Mouse (Mus musculus) liver, adult 10 weeks (tissue): ENCODE data around the gene Tceal6. TPM values are rescaled to one million over a fixed set of nuclear protein-coding genes. Genes with fewer than 3 reads are reported as not detected.

ENCODE experiments used
- polyA plus RNA-seq: library from polyadenylated mRNA; stranded (reverse); fragments of 350-450 nt; fragmentation: Illumina TruSeq; extraction: RNeasy Lipid Tissue Mini Kit (QIAGEN cat#74804); gene quantifications from one replicate; pipeline ENCODE4 v1.2.3, GENCODE M21; 2014; ENCODE audit warnings: low read depth, low replicate concordance

Tceal6 gene
- not detected for polyA plus RNA-seq

GRCm38 (mm10) chrX:135210436-135211221 lies at the start of gene Tceal6:
Tceal6 (minus strand) TSS chrX:135210687.

GRCm38 (mm10) chrX:135177532-135177931 lies 33.0 kb downstream of the Tceal6 start, which contains the start of gene Gm15023:
Gm15023 (minus strand) TSS chrX:135177632.

Other genes starting within 250 kb of the Tceal6 start
- not detected for gene Nxf2, start 245.9 kb downstream of the Tceal6 start, polyA plus RNA-seq
- gene Zmat1, start 201.5 kb downstream of the Tceal6 start, polyA plus RNA-seq, result 17.1 TPM
- not detected for gene Gm15023, start 33.1 kb downstream of the Tceal6 start, polyA plus RNA-seq
- gene Pramel3, start 91.6 kb upstream of the Tceal6 start, polyA plus RNA-seq, result not detected
- gene Gm5128, start 162.6 kb upstream of the Tceal6 start, polyA plus RNA-seq, result not detected
- gene Gm7903, start 223.1 kb upstream of the Tceal6 start, polyA plus RNA-seq, result not detected